Mouse (Mus musculus) hematopoietic stem cell, adult 5-6 weeks (primary cell): ENCODE data around the gene Lyrm4. TPM values are rescaled to one million over a fixed set of nuclear protein-coding genes. Genes with fewer than 3 reads are reported as not detected.
A peak's percentile ranks its signal among the peaks of the same experiment; 100 is the strongest.

ENCODE experiments used
- ATAC-seq, 2 experiments: fragments of 125-278 bp in 1 of 2; replicated peaks in 1 of 2; 2 replicates each; pipeline ENCODE4 v1.8.0; 2016 to 2017; ENCODE audit warnings: inconsistent platforms in 2 of 2, mild to moderate bottlenecking in 2 of 2, moderate number of reproducible peaks in 2 of 2, low read depth in 1 of 2, moderate TSS enrichment in 1 of 2; ENCODE audit not compliant: low FRiP score in 2 of 2, poor library complexity in 2 of 2, severe bottlenecking in 2 of 2, insufficient read depth in 1 of 2, low TSS enrichment in 1 of 2
- total RNA-seq: library from RNA; stranded (forward); fragments of 172-1452, 232-1000 nt; gene quantifications from 2 replicates; pipeline ENCODE4 v1.2.3, GENCODE M21; 2017

The Lyrm4 gene
- 10.4 and 18.3 TPM in 2 replicates for total RNA-seq

DNA sequence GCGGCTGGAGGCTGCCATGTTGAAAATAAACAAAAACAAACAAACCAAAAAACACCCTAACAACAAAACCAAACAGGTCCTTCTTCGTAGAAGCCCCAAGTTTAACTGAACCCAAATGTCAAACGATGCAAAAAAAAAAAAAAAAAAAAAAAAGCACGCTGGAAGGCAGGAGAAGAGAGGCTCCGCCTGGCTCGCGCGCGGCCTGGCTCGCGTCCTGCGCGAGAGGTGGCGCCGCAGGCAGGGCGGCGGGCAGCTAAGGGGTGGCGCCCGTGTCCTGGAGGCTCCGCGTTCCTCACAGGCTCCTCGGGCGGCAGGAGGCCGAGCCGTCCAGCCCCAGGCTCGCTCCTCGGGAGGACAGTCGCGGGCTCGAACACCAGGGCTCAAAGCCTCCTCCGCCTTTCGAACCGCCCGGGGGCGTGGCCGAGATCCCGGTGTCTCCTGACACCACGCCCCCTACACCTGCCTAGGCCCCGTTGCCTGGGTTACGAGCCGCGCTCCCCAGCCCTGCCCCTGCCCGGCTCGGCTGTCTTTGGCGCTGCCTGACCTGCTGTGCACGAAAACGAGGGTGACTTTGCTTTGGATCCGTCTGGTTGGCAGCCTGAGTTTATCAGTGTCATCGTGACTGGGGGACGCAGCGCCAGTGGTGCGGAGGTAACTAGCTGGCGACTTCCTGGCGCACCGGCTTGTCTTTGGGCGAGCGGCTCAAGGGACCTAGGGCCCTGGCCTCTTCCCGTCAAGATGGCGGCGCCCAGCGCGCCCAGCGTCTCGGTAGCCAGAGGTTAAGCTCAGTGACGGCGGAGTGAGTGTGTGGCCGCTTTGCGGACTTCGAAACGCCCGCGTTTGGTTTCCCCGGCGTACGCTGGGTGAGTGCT, at the start of gene Lyrm4, which contains the start of gene Fars2:
TSS of gene Lyrm4 (minus strand) at position 384 of the 872 bp plus-strand sequence.
TSS of gene Fars2 (plus strand) at position 270 of the 872 bp plus-strand sequence.
- peak; percentile 96 to 97 for ATAC-seq

GRCm38 (mm10) chr13:36163898-36164297, 46.6 kb upstream of the Lyrm4 start:
- ATAC-seq, result no peak

- no peak for ATAC-seq
Observed at GRCm38 (mm10) chr13:36163411-36163810, 46.1 kb upstream of the Lyrm4 start.

- ATAC-seq, result no peak
Observed at GRCm38 (mm10) chr13:36156340-36156931, 39.1 kb upstream of the Lyrm4 start.

DNA sequence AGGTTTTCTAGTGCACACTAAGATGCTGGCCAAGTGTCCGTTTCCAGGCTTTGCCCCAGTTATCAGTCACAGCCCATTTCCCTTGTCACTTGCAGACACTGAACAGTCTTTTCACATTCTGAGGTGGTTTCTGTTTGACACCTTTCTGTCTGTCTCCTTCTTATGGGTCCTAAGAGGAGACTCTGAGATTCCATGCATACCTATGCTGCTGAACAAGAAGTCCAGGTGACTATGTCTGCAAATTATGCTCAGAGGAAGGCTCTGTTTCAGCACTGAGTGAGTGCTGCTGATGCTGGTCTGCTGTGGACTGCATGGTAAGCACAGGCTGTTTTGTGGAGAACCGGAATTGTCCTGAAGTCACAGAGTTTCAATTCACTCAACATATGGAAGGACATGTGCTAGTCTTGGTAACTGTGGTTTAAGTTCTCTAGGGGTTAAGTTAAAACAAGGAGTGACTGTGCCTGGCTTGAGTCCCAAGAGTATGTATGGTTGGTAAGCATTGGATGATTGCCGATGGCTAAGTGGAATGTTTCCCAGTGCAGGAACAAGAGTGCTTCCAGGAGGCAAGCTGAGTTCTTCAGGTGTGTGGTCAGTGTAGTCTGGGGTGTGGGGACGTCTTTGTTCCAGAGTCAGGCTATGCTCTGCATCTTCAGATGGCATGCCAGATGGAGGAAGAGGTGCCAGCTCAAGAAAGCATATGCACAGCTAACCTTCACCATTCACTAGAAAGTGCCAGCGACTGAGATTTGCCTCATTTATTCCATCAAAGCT, 35.6 kb upstream of the Lyrm4 start:
- ATAC-seq, result no peak

- no peak for ATAC-seq
Observed at GRCm38 (mm10) chr13:36150272-36150671, 32.9 kb upstream of the Lyrm4 start.

- ATAC-seq, result 0 out of 4 replicates have a peak, but pooled peaks of 1 of the 2 experiments have one; percentile 7
Observed at GRCm38 (mm10) chr13:36149175-36149939, 32.0 kb upstream of the Lyrm4 start.

DNA sequence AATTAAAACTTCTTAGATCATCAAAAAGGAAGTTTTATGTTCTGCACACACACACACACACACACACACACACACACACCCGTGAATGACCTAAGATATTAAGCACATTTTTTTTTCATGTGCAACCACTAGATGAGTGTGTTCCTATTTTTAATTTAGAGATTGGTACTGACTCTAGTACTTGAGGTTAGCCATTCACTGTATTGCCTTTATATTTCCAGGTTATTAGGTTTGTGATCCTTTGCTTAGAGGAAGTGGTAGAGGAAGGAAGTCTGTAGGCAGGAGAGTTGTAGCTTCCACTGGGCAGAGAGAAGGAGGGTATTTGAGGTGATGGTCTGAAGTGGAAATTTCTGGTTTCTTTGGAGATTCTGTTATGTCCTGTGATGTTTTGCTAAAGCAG, 28.3 kb upstream of the Lyrm4 start:
- ATAC-seq, result no peak

DNA sequence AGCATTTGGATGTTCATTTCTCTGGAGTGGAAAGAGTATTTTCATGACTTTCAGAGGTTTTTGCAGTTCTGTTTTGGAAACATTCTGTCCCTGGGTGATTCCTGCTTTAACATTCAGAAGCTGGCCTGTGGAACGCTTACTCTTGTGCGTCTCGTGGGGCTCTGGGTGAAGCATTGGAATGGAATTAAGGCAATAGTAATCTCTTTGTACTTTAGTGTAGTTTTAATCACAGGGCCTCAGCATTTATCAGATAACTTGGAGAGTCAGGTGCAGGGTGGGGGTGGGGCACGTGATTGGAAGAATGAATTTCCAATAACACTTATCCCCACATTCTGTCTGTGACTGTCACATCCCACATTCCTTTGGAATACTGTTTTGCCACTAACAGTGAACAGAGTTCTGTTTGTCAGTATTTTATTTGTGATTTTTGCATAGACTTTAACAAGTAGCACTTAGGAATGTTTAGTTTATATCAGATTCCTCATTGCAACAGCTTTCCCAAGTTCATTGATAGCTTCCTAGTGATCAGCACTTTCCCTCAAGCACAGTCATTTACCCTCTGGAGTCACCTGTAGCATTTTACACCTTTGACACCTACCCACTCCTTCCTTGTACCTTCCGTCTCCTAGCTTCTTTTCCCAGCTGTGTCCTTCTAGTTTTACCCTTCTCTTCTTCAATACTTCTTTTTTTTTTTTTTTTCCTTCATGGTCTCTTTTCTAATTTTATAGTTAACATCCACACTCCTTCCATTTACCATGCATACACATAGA, 23.1 kb upstream of the Lyrm4 start:
- no peak for ATAC-seq

- ATAC-seq, result no peak
Observed at GRCm38 (mm10) chr13:36139703-36140102, 22.4 kb upstream of the Lyrm4 start.

- no peak; a peak in 1 of 4 replicates for ATAC-seq
Observed at GRCm38 (mm10) chr13:36131992-36132649, 14.8 kb upstream of the Lyrm4 start.

GRCm38 (mm10) chr13:36131401-36131800, 14.1 kb upstream of the Lyrm4 start:
- ATAC-seq, result no peak

GRCm38 (mm10) chr13:36129360-36130054, 12.2 kb upstream of the Lyrm4 start:
- no peak for ATAC-seq

GRCm38 (mm10) chr13:36120606-36121005, 3.3 kb upstream of the Lyrm4 start:
- no peak for ATAC-seq

DNA sequence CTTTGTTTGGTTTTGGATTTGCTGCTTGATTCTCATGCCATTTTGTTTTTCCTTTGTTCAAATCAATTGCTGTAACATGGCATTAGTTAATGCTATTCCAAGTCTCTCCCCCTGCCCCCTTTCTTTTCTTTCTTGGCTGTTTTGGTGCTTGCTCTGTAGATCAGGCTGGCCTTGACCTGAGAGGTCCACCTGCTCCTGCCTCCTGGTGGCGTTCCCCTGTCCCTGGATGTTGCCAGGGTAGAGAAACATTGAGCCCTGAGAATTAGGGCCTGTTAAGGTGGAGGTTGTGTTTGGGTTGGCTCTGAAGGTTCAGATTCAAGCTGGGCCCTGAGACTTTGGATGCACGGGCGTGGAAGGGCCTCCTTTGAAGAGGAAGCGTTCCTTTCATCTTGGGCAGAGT, 2.4 kb upstream of the Lyrm4 start:
- no peak for ATAC-seq
